Mouse (Mus musculus): ENCODE data around the gene Nsun4.
A peak's percentile ranks its signal among the peaks of the same experiment; 100 is the strongest.

Gene Nsun4

DNA sequence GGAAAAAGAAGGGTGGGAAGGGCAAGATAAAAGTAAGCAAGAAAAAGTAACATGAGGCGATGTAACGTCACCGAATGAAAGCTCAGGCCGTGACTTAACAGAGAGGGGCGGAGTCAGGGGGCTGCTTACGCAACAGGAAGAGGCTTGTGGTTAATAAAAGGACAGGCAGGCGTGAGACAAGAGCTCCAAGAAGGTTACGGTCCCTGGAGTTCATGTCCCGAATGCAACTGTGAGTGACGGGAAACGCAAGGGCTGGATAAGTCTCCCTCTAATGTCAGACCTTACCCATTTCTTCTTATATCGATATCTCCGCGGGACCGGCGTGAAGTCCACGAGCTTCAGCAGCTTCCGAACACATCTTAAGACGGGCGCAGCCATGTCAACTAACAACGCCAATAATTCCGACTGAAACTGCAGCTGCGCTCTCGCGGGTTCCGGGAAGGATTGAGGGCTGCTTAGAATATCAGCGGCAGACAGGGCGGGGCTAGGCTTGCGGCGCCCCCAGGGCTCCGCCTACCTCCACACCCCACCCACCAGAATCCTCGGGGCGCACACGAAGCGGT is at the start of gene Nsun4:
Gene Nsun4 (minus strand): TSS at position 478 of the 563 bp plus-strand sequence.
- DNase-seq (ENCODE audit: low spot score), result peak; percentile 87

DNA sequence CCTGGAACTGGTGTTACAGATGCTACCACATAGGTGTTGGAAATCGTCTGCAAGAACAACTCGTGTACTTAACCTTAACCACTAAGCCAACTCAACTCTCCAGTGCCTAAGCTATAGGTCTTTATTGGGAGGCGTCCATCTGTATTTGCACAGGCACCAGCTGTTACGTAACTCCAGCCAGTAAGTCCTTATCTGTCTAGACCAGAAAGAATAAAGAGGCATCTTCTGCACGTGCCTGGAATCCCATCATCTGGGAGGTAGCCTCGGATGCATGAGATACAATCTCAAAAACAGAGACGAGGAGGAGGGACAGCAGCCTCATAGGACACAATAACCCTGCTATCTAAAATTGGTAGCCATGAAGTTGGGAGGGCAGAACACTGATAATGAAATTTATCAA is 47.3 kb upstream of the Nsun4 start:
- no peak for DNase-seq (ENCODE audit: low spot score)

DNA sequence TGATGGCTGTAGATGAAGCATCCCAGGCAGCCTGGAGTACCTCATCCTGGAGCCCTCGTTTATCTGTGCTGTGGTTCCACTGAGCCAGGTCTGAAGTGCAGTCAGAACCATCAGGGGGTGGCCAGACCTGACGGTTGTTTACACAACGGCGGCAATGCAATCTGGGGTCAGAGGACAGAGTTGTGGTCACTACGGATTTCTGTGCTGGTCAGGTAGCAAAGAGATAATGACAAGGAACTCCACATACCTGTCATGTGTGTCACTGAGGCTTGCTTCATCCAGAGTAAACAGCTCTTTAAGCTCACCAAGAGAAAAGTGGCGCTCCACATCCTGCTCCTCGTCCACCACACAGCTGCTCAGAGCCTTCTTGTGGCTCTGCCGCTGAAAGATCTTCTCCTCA is 43.5 kb upstream of the Nsun4 start:
- no peak for DNase-seq (ENCODE audit: low spot score)

DNA sequence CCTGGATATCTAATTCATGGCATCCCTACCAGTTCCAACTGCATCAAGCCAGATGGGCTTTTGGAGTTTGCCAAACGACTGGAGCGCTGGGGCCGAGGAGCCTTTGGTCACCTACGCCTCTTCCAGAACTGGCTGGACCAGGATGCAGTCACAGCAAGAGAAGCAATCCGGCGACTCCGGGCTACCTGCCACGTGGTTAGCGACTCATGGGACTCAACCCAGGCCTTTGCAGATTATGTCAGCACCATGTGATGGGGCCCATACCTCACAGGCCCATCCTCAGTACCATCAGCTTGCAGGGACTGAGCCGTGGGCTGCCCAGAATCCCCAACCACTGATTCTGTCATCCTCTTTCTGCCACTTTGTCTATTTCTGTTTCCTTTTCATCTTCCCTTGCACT is 42.6 kb upstream of the Nsun4 start:
- no peak for DNase-seq (ENCODE audit: low spot score)

DNA sequence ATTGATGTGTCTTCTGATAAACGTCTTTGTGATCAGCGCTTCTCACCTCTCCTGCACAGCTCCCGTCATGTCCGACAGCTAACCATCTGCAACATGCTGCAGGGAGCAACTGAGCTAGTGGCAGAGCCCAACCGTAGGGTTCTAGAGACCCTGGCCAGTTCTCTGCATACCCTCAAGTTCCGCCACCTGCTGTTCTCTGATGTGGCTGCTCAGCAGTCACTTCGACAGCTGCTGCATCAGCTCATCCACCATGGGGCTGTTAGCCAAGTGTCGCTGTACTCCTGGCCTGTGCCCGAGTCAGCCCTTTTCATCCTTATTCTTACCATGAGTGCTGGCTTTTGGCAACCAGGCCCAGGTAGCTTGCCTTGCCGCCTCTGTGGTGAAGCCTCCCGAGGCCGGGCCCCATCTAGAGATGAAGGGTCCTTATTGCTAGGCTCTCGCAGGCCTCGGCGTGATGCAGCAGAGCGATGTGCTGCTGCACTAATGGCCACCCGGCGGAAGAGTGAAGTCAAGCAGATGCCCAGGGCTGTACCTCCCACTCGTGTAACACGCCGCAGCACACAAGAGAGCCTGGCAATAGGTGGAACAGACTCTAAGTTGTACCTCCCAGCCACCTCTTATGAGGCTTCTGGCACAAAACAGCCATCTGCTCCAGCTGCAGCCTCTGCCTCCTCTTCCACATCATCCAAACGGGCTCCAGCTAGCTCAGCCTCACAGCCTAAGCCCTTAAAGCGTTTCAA is 35.0 kb upstream of the Nsun4 start:
- no peak for DNase-seq (ENCODE audit: low spot score)

DNA sequence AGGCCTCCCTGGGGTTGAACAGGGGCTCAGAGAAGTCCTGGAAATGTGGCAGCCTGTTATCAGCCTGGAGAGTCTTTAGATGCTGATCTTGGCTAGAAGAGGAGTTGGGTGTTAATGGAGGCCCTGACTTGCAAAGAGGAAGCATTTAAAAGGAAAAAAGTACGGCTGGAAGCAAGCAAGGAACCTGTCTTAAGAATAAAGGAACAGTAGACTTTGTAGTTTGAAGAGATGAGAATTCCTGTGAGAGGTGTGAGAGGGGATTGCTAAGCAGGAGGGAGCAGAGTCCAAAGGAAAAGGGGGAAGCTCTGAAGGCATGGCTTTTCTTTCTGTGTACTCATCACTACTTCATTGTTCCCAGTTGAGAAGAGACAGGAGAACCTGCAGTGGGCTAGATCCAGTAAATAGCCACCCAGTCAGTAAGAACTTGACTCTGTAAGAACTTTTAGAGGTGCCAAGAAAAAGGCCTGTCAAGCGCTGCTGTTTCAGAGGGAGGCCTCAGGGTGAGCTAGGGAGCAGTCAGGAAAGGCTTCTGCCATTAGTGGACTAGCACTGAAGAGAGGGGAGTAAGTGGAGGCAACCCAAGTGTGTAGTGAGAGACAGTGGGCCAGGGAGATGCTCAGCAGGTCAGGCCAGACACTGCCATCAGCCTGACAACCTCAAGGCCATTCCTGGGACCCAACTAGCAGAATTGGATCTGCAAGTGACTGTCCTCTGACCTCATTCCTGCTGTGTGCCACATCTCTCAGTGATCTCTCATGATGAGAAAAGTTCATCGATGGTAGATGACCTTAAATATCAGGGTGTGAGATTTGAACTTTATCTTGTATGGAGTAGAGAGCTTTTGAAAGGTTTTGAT is 23.8 kb upstream of the Nsun4 start:
- DNase-seq (ENCODE audit: low spot score), result no peak

DNA sequence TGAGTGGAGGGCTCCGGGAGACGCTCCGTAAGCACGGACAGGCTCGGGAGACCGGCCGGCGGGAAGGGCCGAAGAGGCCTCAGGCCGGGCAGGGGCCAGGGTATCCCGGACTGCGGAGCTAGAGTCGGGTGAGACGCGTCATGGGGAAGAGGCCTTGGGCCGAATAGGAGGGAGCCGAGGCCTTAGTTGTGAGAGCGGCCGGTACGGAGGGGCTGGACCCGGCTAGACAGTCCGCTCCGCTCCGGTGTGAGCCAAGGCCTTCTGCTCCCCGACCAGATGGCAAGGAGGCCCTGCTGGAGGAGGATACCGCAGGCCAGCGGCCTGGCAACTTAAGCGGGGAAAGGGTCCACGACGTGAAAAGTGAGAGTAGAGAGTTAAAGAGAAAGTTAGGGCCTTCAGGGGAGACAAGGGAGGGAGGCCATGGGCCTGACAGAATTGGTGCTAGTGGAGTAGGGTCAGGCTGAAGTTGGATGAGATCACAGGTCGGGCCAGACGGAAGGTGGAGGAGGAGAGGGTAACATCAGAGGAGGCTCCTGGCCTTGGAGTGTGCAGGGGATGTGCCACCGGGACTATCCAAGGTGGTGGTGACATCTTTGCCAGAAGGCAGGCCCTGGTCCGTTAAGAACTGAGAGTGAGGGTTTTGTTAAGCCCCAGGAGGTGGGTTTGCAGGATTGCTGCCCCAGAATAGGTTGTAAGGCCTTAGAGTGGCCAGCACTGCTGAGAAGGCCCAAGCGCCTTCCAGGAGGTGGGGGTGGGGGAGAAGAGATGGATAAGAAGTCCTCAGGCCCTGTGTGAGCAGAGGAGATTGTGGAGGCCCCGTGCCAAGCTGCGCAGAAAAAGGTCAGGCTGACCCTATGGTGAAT is 22.9 kb upstream of the Nsun4 start:
- peak; percentile 85 for DNase-seq (ENCODE audit: low spot score)

DNA sequence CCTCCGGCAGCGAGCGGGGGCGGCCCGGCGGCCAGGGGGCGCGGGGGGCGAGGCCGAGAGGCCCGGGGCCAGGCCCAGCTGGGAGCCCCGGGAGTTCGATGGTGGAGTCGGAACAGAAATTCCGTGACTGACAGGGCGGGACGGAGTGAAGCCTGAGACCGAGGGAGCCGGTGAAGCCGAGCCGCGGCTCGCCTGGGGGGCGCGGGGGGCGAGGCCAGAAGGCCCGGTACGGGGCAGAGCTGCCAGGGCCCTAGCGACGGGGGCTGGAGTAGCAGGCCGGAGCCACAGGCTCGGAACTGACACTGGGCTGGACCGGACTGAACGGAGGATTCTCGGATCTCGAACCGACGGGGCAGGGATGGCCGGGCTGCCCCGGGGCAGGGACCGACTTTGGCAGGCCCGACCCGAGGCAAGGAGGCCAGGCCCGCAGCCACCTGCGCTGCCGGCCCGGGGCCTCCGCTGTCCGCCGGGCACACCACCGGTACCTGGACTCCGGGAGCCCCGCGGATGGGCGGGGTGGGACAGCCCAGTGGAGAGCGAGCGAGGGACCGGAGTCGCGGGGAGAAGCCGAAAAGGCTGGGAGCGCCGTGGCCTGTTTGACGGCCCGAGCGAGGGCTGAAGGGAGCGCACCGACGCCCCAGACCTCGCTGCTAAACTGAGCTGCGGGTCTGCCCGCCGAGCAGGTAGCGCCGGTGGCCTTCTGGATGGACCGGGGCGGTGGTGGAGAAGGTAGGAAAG is 22.1 kb upstream of the Nsun4 start:
- peak; percentile 44 for DNase-seq (ENCODE audit: low spot score)

DNA sequence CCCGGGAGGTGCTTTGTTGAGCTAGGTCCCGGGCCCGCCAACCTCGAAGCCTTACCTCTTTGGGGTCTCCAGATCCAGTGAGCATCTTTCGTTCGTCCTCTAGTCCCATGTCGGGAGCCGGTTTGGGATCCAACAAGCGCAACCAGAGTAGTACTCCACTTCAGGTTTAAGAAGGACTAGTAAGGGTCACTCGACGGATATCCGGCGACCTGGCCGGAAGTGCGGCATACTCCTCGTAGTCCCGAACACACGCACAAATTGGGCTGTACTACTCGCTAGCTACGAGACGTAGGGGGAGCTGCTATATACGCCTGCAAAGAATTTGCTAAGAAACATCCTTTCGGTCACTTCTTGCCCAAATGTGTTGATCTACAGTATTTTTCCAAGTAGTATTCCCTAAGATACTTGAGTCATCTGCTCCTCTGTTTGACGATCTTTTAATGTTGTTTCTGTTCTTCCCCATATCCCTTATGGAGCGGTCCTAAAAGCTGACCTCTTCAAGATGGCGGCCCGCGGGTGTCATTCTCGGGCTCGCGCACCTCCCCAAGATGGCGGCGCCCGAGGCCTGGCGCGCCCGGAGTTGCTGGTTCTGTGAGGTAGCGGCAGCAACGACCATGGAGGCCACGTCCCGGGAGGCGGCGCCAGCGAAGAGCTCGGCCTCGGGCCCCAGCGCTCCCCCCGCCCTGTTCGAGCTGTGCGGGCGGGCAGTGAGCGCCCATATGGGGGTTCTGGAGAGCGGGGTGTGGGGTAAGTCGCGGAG is 21.4 kb upstream of the Nsun4 start, which contains the start of the genes Uqcrh and Lrrc41:
Gene Uqcrh (minus strand): TSS at position 211 of the 760 bp plus-strand sequence.
Gene Lrrc41 (plus strand): TSS at position 409 of the 760 bp plus-strand sequence.
- peak; percentile 89 for DNase-seq (ENCODE audit: low spot score)

DNA sequence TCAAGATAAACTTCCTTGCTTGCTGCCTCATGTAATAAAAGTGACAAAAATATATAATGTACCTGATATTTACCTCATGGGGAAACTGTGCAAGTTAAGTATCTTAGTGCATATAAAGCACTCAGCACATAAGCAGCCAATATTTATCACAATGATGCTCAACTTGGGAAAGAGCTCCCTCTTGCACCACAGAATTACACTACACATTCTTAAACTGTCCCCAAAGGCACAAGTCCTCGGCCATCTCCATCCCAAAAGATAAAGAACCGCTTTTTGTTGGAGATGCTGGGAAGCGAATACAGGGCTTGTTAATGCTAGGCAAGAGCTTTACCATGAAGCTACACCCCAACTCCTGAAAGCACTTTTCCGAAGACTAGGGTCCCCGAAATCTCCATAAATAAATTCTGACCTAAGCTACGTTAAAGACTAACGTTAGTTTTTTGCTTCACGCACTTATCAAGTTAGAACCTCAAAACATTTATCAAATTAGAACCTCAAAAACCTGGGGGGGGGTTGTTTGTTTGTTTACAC is 20.5 kb upstream of the Nsun4 start:
- no peak for DNase-seq (ENCODE audit: low spot score)

DNA sequence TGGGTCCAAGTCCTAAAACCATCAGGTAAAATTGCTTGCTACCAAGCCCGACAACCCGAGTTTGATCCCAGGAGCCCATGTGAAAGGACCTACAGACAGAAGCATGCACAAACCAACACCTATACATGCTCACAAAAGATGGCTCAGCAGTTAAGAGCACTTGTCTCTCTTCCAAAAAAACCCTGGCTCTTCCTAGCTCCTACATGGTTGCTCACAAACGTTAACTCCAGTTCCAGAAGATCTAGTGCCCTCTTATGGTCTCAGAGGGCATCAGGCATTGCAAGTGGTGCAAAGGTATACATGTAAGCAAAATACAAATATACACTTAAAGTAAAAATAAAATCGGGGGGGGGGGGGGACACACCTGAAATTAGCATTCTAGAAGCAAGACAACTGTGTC is 19.5 kb upstream of the Nsun4 start:
- no peak for DNase-seq (ENCODE audit: low spot score)

DNA sequence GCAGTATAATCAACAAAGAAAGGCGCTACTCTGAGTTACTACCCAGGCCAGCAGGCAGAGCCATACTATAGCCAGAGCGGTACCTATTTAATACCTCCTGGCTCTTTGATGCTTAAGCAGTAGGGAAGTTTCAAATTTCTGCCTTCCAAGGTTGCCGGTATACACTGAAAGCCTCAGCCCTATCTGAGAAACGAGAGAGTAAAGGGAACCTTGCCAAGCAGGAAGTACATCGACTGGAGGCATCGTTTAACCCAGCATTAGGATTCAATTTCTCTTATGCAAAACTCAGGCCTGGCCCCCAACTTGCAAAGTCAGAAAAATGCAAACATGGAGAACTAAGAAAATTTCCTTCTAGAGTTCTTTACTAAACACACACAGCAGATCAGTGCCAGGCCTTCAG is 16.4 kb upstream of the Nsun4 start:
- no peak for DNase-seq (ENCODE audit: low spot score)

DNA sequence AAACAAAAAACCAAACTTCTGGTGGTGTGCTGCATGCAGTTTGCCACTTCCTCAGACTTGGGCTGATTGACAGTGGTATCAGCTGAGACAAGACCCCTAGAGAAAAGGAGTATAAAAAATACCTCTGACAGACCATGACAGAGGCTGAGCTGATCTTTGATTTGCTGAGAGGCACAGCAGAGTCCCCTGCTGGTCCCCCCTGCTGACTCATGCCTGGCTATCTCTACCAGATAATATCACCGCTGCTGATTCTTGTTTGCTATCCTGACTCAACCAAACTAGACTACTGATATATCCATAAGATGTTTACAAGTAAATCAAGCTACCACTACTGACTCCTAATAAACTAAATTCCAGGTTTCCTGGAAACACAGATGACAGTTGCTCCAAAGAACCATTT is 10.2 kb upstream of the Nsun4 start:
- no peak for DNase-seq (ENCODE audit: low spot score)

DNA sequence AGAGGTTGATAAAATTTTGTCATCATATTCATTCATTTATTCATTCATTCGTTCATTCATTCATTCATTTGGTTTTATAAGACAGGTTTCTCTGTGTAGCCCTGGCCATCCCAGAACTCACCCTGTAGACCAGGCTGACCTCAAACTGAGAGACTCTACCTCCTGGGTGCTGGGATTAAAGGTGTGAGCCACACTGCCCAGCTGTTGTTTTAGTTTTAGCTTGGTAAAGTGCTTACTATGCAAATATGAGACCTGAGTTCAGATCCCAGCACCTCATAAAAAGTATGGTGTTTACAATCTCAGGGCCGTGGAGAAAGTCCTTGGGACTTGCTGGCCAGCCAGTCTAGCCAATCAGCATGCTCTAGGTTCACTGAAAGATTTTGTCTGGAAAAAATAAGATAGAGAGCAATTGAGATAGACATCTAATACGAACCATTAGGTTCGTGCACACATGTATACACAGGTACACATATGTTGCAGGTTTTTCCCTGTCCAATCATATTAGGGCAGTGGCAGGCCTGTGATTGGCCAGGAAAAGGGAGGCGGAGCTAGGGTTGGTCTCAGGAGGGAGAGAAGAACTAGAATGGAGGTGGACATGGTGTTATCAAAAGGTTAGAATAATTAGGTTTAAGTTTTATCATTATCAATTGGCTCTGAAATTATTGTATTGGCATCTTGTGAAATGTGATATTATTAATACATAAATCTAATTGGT is 5.5 kb upstream of the Nsun4 start:
- DNase-seq (ENCODE audit: low spot score), result no peak

DNA sequence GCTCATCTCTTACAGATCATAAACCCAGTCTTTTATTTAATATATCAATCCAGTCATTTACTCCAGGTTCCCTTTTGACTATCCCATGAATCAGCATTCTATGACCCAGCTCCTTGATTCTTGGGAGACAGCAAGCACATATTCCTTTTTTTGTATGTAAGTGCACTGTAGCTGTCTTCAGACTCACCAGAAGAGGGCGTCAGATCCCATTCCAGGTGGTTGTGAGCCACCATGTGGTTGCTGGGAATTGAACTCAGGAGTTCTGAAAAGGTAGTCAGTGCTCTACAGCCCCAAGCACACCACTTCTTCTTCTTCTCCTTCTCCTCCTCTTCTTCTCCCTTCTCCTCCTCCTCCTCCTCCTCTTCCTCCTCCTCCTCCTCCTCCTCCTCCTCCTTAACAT is 3.9 kb upstream of the Nsun4 start:
- no peak for DNase-seq (ENCODE audit: low spot score)

DNA sequence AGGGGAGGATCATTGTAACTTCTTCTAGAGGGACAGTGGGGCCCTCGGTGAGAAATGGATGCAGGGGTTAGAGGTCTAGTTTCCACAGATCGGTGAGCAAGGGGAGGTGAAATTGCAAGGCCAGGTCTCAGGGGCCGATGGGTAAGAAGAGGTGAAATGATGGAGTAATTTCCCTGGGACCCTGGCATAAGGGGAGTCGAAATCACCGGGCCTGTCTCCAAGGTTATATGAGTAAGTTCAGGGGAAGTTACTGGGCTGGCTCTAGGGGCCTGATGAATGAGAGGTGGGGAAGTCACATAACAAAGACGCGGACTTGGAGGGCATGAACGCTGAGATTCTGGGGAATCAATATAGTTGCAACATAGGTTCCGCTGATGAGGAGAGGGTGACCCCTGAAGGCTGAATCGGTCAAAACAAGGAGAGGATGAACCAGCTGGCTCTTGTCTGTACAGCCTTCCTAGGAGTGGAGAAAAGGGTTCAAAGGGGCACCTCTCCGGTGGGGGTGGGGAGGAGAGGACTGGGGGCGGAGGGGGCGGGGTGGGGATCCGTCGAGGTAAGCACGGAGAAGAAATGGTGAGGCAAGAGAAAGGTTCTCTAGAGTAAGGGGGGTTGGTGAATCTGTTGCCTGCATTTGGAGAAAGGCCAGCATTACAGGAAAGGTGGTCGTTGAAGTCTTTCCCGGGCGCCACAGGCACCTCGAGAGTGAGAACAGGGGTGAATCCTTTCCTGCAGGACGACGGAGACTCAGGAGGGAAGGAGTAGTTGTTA is 966 bp downstream of the Nsun4 start:
- DNase-seq (ENCODE audit: low spot score), result peak; percentile 20

DNA sequence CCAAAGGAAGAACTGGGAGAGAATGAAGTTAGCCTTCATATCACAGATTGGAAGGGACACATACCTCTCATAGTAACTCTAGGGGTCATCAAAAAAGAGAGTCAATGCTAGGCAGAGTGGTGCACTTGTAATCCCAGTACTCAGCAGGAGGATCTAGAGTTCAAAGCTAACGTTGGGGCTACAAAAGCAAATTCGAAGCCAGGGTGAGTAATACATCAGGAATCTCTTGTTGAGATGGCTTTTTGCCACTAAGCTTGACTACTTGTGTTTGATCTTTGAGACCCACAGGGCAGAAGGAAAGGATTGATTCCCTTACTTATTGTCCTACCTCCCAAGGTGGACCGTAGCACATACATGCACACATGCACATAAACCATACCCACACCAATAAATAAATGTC is 4.5 kb downstream of the Nsun4 start:
- no peak for DNase-seq (ENCODE audit: low spot score)

DNA sequence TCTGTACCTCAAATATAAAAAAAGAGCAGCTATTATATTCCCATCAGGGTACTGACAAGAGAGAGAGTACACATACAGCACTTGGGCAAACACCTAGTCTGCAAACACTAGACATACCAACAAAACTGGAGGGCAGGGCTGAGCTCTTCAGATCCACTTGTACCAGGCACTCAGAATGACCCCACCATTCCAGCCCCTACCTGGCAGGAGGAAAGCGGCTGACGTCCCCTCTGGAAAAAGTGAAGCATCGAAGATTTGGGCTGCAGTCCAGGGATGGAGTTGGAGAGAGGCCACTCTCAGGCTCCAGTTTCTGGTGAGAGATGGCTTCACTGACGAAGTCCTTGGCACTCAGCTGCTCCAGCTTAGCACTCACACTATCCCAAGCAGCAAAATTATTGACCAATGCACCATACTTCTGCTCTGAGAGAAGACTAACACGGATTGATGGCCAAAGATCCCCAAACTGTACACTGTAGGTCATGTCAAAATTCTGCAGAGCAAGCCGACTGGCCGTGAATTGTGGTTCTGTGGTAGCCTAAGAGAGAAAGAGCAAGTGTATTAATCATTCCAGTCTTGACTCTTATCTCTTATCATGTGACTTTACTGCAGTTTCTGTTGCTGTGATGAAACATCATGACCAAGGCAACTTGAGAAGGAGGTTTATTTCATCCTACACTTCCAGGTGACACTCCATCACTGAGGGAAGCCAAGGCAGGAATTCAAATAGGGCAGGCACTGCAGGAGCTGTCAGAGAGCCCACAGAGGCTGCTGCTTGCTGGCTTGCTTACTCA is 5.4 kb downstream of the Nsun4 start:
- DNase-seq (ENCODE audit: low spot score), result no peak

Measured in ovary, adult 18-20 months (tissue).